Mouse (Mus musculus) G1E-ER4 (cell line): Measurements from ENCODE around the gene Abcb1b. TPM values are rescaled to one million over a fixed set of nuclear protein-coding genes. Genes with fewer than 3 reads are reported as not detected.

ENCODE experiments used
- GATA1 ChIP-seq: IDR thresholded peaks from one replicate; pipeline ENCODE4 v1.8.0; 2012; ENCODE audit warnings: low read length, inconsistent platforms
- polyA plus RNA-seq: library from polyadenylated mRNA; stranded (reverse); fragments of >175 nt; gene quantifications from 2 replicates; pipeline ENCODE4 v1.2.3, GENCODE M21; 2012

The Abcb1b gene
- polyA plus RNA-seq, result not detected in 2 replicates

GRCm38 (mm10) chr5:8797987-8798751, at the start of gene Abcb1b:
Gene Abcb1b, plus strand, starts transcription at chr5:8798147.
- TF ChIP-seq GATA1, result no peak

GRCm38 (mm10) chr5:8772866-8773265, 25.1 kb upstream of the Abcb1b start:
- no peak for TF ChIP-seq GATA1

GRCm38 (mm10) chr5:8778311-8778710, 19.6 kb upstream of the Abcb1b start:
- TF ChIP-seq GATA1, result no peak

- no peak for TF ChIP-seq GATA1
Observed at GRCm38 (mm10) chr5:8778751-8779150, 19.2 kb upstream of the Abcb1b start.

GRCm38 (mm10) chr5:8792281-8792680, 5.7 kb upstream of the Abcb1b start:
- TF ChIP-seq GATA1, result no peak

- no peak for TF ChIP-seq GATA1
Observed at GRCm38 (mm10) chr5:8798752-8799115, 787 bp downstream of the Abcb1b start.

GRCm38 (mm10) chr5:8805742-8806141, 7.8 kb downstream of the Abcb1b start:
- no peak for TF ChIP-seq GATA1

- TF ChIP-seq GATA1, result no peak
Observed at GRCm38 (mm10) chr5:8807137-8808004, 9.4 kb downstream of the Abcb1b start.

- no peak for TF ChIP-seq GATA1
Observed at GRCm38 (mm10) chr5:8813872-8814271, 15.9 kb downstream of the Abcb1b start.

GRCm38 (mm10) chr5:8819635-8820591, 22.0 kb downstream of the Abcb1b start:
- no peak for TF ChIP-seq GATA1

GRCm38 (mm10) chr5:8838661-8839438, 40.9 kb downstream of the Abcb1b start:
- no peak for TF ChIP-seq GATA1

GRCm38 (mm10) chr5:8839651-8840050, 41.7 kb downstream of the Abcb1b start:
- no peak for TF ChIP-seq GATA1

- no peak for TF ChIP-seq GATA1
Observed at GRCm38 (mm10) chr5:8840887-8841286, 42.9 kb downstream of the Abcb1b start.

- TF ChIP-seq GATA1, result no peak
Observed at GRCm38 (mm10) chr5:8842815-8843214, 44.9 kb downstream of the Abcb1b start.

- TF ChIP-seq GATA1, result no peak
Observed at GRCm38 (mm10) chr5:8850851-8851250, 52.9 kb downstream of the Abcb1b start.
